Mouse (Mus musculus): ENCODE results near the gene Svopl. TPM values are rescaled to one million over a fixed set of nuclear protein-coding genes. Genes with fewer than 3 reads are reported as not detected.

Gene Svopl
- polyA plus RNA-seq, 1 experiment, result not detected

- no peak overlapping the region for H3K4me3 ChIP-seq (replicated peaks)
- TF ChIP-seq GATA1 (IDR thresholded peaks at IDR 0.05; ENCODE audit: low read length), result no peak
- TF ChIP-seq TAL1 (IDR thresholded peaks at IDR 0.05; ENCODE audit: low read length), result no peak
- H3K27me3 ChIP-seq (ENCODE audit: control insufficient read depth), result no peaks in the 10 kb centered on the region
- H3K4me1 ChIP-seq (ENCODE audit: control insufficient read depth), result no peaks in the 10 kb centered on the region
- H3K36me3 ChIP-seq (ENCODE audit: control insufficient read depth), result no peaks in the 10 kb centered on the region
- no peaks in the 10 kb centered on the region for H3K9me3 ChIP-seq (ENCODE audit: control insufficient read depth, low read length)
These were observed 1.2 kb upstream of the Svopl start for GRCm38 (mm10) chr6:38048003-38048402.

- H3K4me1 ChIP-seq (ENCODE audit: control insufficient read depth), result peaks cover 6% of the 10 kb centered on the region
- H3K36me3 ChIP-seq (ENCODE audit: control insufficient read depth), result no peaks in the 10 kb centered on the region
- H3K4me3 ChIP-seq (replicated peaks), result no peak overlapping the region
- no peaks in the 10 kb centered on the region for H3K27me3 ChIP-seq (ENCODE audit: control insufficient read depth)
- TF ChIP-seq TAL1 (IDR thresholded peaks at IDR 0.05; ENCODE audit: low read length) (no peak), GATA1 (IDR thresholded peaks at IDR 0.05; ENCODE audit: low read length) (no peak)
- H3K9me3 ChIP-seq (ENCODE audit: control insufficient read depth, low read length), result no peaks in the 10 kb centered on the region
These were observed 13.8 kb downstream of the Svopl start for GRCm38 (mm10) chr6:38032801-38033566.

- no peak overlapping the region for H3K4me3 ChIP-seq (replicated peaks)
- no peaks in the 10 kb centered on the region for H3K27me3 ChIP-seq (ENCODE audit: control insufficient read depth)
- no peaks in the 10 kb centered on the region for H3K9me3 ChIP-seq (ENCODE audit: control insufficient read depth, low read length)
- H3K36me3 ChIP-seq (ENCODE audit: control insufficient read depth), result no peaks in the 10 kb centered on the region
- peaks cover 6% of the 10 kb centered on the region for H3K4me1 ChIP-seq (ENCODE audit: control insufficient read depth)
- TF ChIP-seq TAL1 (IDR thresholded peaks at IDR 0.05; ENCODE audit: low read length) (no peak), GATA1 (IDR thresholded peaks at IDR 0.05; ENCODE audit: low read length) (no peak)
These were observed 14.8 kb downstream of the Svopl start for GRCm38 (mm10) chr6:38031924-38032540.

GRCm38 (mm10) chr6:38028205-38028604, 18.6 kb downstream of the Svopl start:
- no peaks in the 10 kb centered on the region for H3K4me1 ChIP-seq (ENCODE audit: control insufficient read depth)
- H3K27me3 ChIP-seq (ENCODE audit: control insufficient read depth), result no peaks in the 10 kb centered on the region
- H3K36me3 ChIP-seq (ENCODE audit: control insufficient read depth), result no peaks in the 10 kb centered on the region
- no peak for TF ChIP-seq TAL1 (IDR thresholded peaks at IDR 0.05; ENCODE audit: low read length)
- no peak for TF ChIP-seq GATA1 (IDR thresholded peaks at IDR 0.05; ENCODE audit: low read length)
- H3K9me3 ChIP-seq (ENCODE audit: control insufficient read depth, low read length), result no peaks in the 10 kb centered on the region
- no peak overlapping the region for H3K4me3 ChIP-seq (replicated peaks)

- no peak overlapping the region for H3K4me3 ChIP-seq (replicated peaks)
- TF ChIP-seq GATA1 (IDR thresholded peaks at IDR 0.05; ENCODE audit: low read length) (no peak), TAL1 (IDR thresholded peaks at IDR 0.05; ENCODE audit: low read length) (no peak)
These were observed 19.0 kb downstream of the Svopl start for GRCm38 (mm10) chr6:38027771-38028170.

GRCm38 (mm10) chr6:38023284-38023683, 23.5 kb downstream of the Svopl start:
- TF ChIP-seq TAL1 (IDR thresholded peaks at IDR 0.05; ENCODE audit: low read length), result no peak
- TF ChIP-seq GATA1 (IDR thresholded peaks at IDR 0.05; ENCODE audit: low read length), result no peak
- Histone ChIP-seq H3K4me1 (ENCODE audit: control insufficient read depth) (no peaks in the 10 kb centered on the region), H3K36me3 (ENCODE audit: control insufficient read depth) (no peaks in the 10 kb centered on the region), H3K27me3 (ENCODE audit: control insufficient read depth) (no peaks in the 10 kb centered on the region), H3K9me3 (ENCODE audit: control insufficient read depth, low read length) (no peaks in the 10 kb centered on the region), H3K4me3 (replicated peaks) (no peak overlapping the region)

More at GRCm38 (mm10) chr6:38027771-38028170, 19.0 kb downstream of the Svopl start:
- no peaks in the 10 kb centered on the region for H3K9me3 ChIP-seq (ENCODE audit: control insufficient read depth, low read length)
- no peaks in the 10 kb centered on the region for H3K4me1 ChIP-seq (ENCODE audit: control insufficient read depth)
- H3K36me3 ChIP-seq (ENCODE audit: control insufficient read depth), result no peaks in the 10 kb centered on the region
- no peaks in the 10 kb centered on the region for H3K27me3 ChIP-seq (ENCODE audit: control insufficient read depth)

- no peaks in the 10 kb centered on the region for H3K27me3 ChIP-seq (ENCODE audit: control insufficient read depth)
- no peaks in the 10 kb centered on the region for H3K36me3 ChIP-seq (ENCODE audit: control insufficient read depth)
- H3K4me1 ChIP-seq (ENCODE audit: control insufficient read depth), result no peaks in the 10 kb centered on the region
- H3K9me3 ChIP-seq (ENCODE audit: control insufficient read depth, low read length), result no peaks in the 10 kb centered on the region
- H3K4me3 ChIP-seq (replicated peaks), result no peak overlapping the region
- TF ChIP-seq TAL1 (IDR thresholded peaks at IDR 0.05; ENCODE audit: low read length) (no peak), GATA1 (IDR thresholded peaks at IDR 0.05; ENCODE audit: low read length) (no peak)
These were observed 25.4 kb downstream of the Svopl start for GRCm38 (mm10) chr6:38021406-38021805.

GRCm38 (mm10) chr6:38012829-38013228, 34.0 kb downstream of the Svopl start:
- Histone ChIP-seq H3K9me3 (ENCODE audit: control insufficient read depth, low read length) (no peaks in the 10 kb centered on the region), H3K4me3 (replicated peaks) (no peak overlapping the region), H3K4me1 (ENCODE audit: control insufficient read depth) (no peaks in the 10 kb centered on the region), H3K27me3 (ENCODE audit: control insufficient read depth) (no peaks in the 10 kb centered on the region), H3K36me3 (ENCODE audit: control insufficient read depth) (no peaks in the 10 kb centered on the region)
- TF ChIP-seq TAL1 (IDR thresholded peaks at IDR 0.05; ENCODE audit: low read length) (no peak), GATA1 (IDR thresholded peaks at IDR 0.05; ENCODE audit: low read length) (no peak)

- Histone ChIP-seq H3K27me3 (ENCODE audit: control insufficient read depth) (no peaks in the 10 kb centered on the region), H3K36me3 (ENCODE audit: control insufficient read depth) (no peaks in the 10 kb centered on the region), H3K9me3 (ENCODE audit: control insufficient read depth, low read length) (no peaks in the 10 kb centered on the region), H3K4me1 (ENCODE audit: control insufficient read depth) (no peaks in the 10 kb centered on the region), H3K4me3 (replicated peaks) (no peak overlapping the region)
- no peak for TF ChIP-seq GATA1 (IDR thresholded peaks at IDR 0.05; ENCODE audit: low read length)
- TF ChIP-seq TAL1 (IDR thresholded peaks at IDR 0.05; ENCODE audit: low read length), result no peak
These were observed 39.3 kb downstream of the Svopl start for GRCm38 (mm10) chr6:38007459-38007858.
